Mouse (Mus musculus): ENCODE measurements around the gene Eif4a3. TPM values are rescaled to one million over a fixed set of nuclear protein-coding genes. Genes with fewer than 3 reads are reported as not detected.
"Not testable (repeated sequence)": the region's sequence is repeated elsewhere in the genome, so short reads cannot be mapped to it uniquely, and the experiment has no call there.

The Eif4a3 gene
- total and polyA plus RNA-seq, 3 experiments = 427 to 608 (median 521) TPM

DNA sequence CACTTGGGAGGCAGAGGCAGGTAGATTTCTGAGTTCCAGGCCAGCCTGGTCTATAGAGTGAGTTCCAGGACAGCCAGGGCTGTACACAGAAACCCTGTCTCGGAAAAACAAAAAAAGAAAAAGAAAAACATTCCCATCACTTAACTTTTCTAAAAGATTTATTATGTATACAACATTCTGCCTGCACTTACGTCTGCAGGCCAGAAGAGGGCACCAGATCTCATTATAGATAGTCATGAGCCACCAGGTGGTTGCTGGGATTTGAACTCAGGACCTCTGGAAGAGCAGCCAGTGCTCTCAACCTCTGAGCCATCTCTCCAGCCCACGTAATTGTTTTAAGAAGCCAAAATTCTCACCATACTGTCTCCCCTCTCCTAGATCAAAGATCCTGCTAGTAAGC lies 27.4 kb downstream of the Eif4a3 start:
- peak; percentile 11 to 40 (median 22); a peak in 3 of 6 replicates for TF ChIP-seq CTCF (IDR thresholded peaks at IDR 0.05 in 2 of 3, conservative IDR thresholded peaks at IDR 0.05 in 1 of 3; ENCODE audit: control insufficient read depth in 1 of 3, insufficient read depth in 1 of 3, low read depth in 2 of 3, low read length in 3 of 3, poor library complexity in 1 of 3, severe bottlenecking in 1 of 3)
- H3K4me3 ChIP-seq (ENCODE audit: control insufficient read depth in 1 of 2, insufficient read depth in 1 of 2, low read depth in 2 of 2, low read length in 2 of 2); DNase-seq (ENCODE audit: low read depth, low spot score); H3K79me2 ChIP-seq (ENCODE audit: control insufficient read depth, insufficient read depth, low read length, poor library complexity); H3K9ac ChIP-seq (ENCODE audit: control insufficient read depth, low read depth, low read length, poor library complexity, severe bottlenecking); H3K27ac ChIP-seq (ENCODE audit: control insufficient read depth, low read depth, low read length); H3K9me3 ChIP-seq (replicated peaks; ENCODE audit: insufficient read depth, low read length); H3K27me3 ChIP-seq (ENCODE audit: control insufficient read depth in 1 of 2, insufficient read depth in 2 of 2, low read length in 2 of 2); H3K36me3 ChIP-seq (ENCODE audit: control insufficient read depth in 1 of 2, insufficient read depth in 2 of 2, low read length in 2 of 2): not testable (repeated sequence)
- peaks cover 3 to 14% of the 10 kb centered on the region in 2 experiments for H3K4me1 ChIP-seq (ENCODE audit: control insufficient read depth in 1 of 2, insufficient read depth in 2 of 2, low read length in 2 of 2)

DNA sequence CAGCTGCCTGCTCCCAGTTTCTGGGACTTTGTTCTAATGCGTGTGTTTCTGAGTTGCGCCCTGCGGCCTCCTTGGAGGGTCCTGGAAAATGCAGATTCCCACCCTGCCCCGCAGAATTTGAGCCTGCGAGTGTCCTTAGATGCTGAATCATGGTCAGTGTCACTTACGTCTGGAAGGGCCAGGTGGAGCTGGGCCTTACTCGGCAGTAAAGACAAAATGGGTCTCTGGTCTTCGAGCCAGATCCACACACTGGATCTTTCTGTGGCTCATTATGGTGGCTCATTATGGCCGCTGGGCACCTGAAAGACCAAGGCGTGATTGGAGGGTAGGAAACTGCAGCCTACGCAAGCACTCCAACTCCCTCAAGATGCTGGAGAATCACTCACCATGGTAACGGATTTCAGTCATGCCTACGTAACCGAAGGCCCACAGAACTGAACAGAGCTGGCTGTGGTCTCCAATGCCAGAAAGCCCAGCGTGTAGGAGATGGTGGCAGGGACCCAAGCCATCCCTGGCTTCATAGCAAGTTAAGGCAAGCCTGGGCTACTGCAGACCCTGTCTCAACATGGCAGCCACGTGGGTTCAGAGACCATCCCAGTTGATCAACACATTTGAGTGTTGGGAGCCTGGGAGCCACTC lies 31.2 kb downstream of the Eif4a3 start:
- H3K4me3 ChIP-seq (ENCODE audit: control insufficient read depth in 1 of 2, insufficient read depth in 1 of 2, low read depth in 2 of 2, low read length in 2 of 2) = peak overlapping the region; percentile 62 to 87
- no peaks in the 10 kb centered on the region for H3K9me3 ChIP-seq (replicated peaks; ENCODE audit: insufficient read depth, low read length)
- H3K79me2 ChIP-seq (ENCODE audit: control insufficient read depth, insufficient read depth, low read length, poor library complexity) = peaks cover 6% of the 10 kb centered on the region
- DNase-seq (ENCODE audit: low read depth, low spot score) = peak; percentile 28
- peak overlapping the region; percentile 67 for H3K9ac ChIP-seq (ENCODE audit: control insufficient read depth, low read depth, low read length, poor library complexity, severe bottlenecking)
- H3K36me3 ChIP-seq (ENCODE audit: control insufficient read depth in 1 of 2, insufficient read depth in 2 of 2, low read length in 2 of 2) = peaks cover 0 to 6% of the 10 kb centered on the region in 2 experiments; a peak in 1 of 4 replicates
- H3K27me3 ChIP-seq (ENCODE audit: control insufficient read depth in 1 of 2, insufficient read depth in 2 of 2, low read length in 2 of 2) = no peaks in the 10 kb centered on the region
- peaks cover 3 to 20% of the 10 kb centered on the region in 2 experiments for H3K4me1 ChIP-seq (ENCODE audit: control insufficient read depth in 1 of 2, insufficient read depth in 2 of 2, low read length in 2 of 2)
- no peak overlapping the region for H3K27ac ChIP-seq (ENCODE audit: control insufficient read depth, low read depth, low read length)
- no peak for TF ChIP-seq TCF12 (IDR thresholded peaks at IDR 0.05; ENCODE audit: low read depth, low read length)
- TF ChIP-seq USF2 (IDR thresholded peaks at IDR 0.05; ENCODE audit: borderline replicate concordance in 1 of 2, insufficient read depth in 1 of 2, low read depth in 1 of 2, low read length in 2 of 2) = peak in 1 of 2 experiments; percentile 6; a peak in 1 of 4 replicates

DNA sequence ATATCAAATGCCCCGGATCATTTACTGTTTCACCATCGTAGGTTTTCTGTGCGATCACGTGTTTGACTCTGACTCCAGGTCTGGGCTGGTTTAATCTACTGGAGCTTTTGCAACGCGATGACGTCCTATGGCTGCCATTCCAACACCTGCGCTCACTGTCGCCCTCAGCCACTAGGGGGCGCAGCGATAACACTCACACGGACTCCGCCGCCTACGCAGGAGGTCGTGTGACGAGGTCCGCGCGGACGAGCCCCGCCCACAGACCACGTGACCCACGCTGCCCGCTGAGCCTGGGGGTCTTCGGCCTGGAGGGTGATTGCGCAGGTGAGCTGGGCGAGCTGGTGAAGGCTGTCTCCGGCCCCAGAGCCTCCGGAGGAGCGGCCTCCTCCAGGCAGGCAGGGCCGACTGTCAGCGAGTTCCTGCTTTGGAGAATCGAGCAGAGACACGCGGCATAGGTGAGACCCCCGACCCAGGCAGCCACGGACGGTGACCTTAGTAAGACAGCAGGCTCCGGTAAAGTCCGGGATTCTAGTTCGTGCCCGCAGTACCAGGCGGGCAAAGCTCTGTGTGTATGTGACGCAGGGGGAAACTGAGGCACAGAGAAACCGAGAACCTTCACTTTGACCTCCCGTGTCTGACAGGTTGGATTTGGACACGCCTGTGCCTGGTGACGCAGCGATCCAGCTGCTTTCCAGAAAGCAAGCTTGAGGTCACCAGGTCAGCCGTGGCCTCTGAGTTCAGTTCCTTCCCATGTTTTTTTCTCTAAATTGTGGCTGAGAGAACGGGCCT lies 31.9 kb downstream of the Eif4a3 start, which contains the start of gene Gaa:
Gaa (plus strand) TSS at position 120 of the 789 bp plus-strand sequence.
- Histone ChIP-seq H3K9me3 (replicated peaks; ENCODE audit: insufficient read depth, low read length) (no peaks in the 10 kb centered on the region), H3K27me3 (ENCODE audit: control insufficient read depth in 1 of 2, insufficient read depth in 2 of 2, low read length in 2 of 2) (no peaks in the 10 kb centered on the region), H3K4me3 (ENCODE audit: control insufficient read depth in 1 of 2, insufficient read depth in 1 of 2, low read depth in 2 of 2, low read length in 2 of 2) (peak within 1 kb of the TSS; percentile 62 to 87), H3K79me2 (ENCODE audit: control insufficient read depth, insufficient read depth, low read length, poor library complexity) (peaks cover 6% of the 10 kb centered on the region), H3K9ac (ENCODE audit: control insufficient read depth, low read depth, low read length, poor library complexity, severe bottlenecking) (peak within 1 kb of the TSS; percentile 67), H3K4me1 (ENCODE audit: control insufficient read depth in 1 of 2, insufficient read depth in 2 of 2, low read length in 2 of 2) (peaks cover 3 to 20% of the 10 kb centered on the region in 2 experiments), H3K36me3 (ENCODE audit: control insufficient read depth in 1 of 2, insufficient read depth in 2 of 2, low read length in 2 of 2) (peaks cover 0 to 6% of the 10 kb centered on the region in 2 experiments; a peak in 1 of 4 replicates), H3K27ac (ENCODE audit: control insufficient read depth, low read depth, low read length) (peak within 1 kb of the TSS; percentile 20)
- peak; percentile 99 for DNase-seq (ENCODE audit: low read depth, low spot score)
- TF ChIP-seq MXI1 (IDR thresholded peaks at IDR 0.05; ENCODE audit: low read depth, low read length) (peak; percentile 96), TCF12 (IDR thresholded peaks at IDR 0.05; ENCODE audit: low read depth, low read length) (peak; percentile 77), KAT2A (conservative IDR thresholded peaks at IDR 0.05; ENCODE audit: low read depth, low read length) (no peak), NELFE (IDR thresholded peaks at IDR 0.05; ENCODE audit: low read depth, low read length) (peak; percentile 50), EP300 (IDR thresholded peaks at IDR 0.05; ENCODE audit: low read depth in 1 of 2, low read length in 2 of 2) (peak; percentile 14 to 38; a peak in 3 of 4 replicates), TAL1 (IDR thresholded peaks at IDR 0.05; ENCODE audit: low read length) (no peak), CTCF (IDR thresholded peaks at IDR 0.05 in 2 of 3, conservative IDR thresholded peaks at IDR 0.05 in 1 of 3; ENCODE audit: control insufficient read depth in 1 of 3, insufficient read depth in 1 of 3, low read depth in 2 of 3, low read length in 3 of 3, poor library complexity in 1 of 3, severe bottlenecking in 1 of 3) (peak; percentile 93 to 99 (median 99)), MYB (IDR thresholded peaks at IDR 0.05; ENCODE audit: low read depth, low read length) (no peak), GABPA (IDR thresholded peaks at IDR 0.05; ENCODE audit: low read depth, low read length) (0 out of 2 replicates have a peak, but pooled peaks have one; percentile 42), USF1 (IDR thresholded peaks at IDR 0.05; ENCODE audit: low read depth, low read length) (peak; percentile 98), HCFC1 (IDR thresholded peaks at IDR 0.05; ENCODE audit: low read depth, low read length) (peak; percentile 79), ZKSCAN1 (IDR thresholded peaks at IDR 0.05; ENCODE audit: low read depth, low read length) (no peak), MAX (IDR thresholded peaks at IDR 0.05; ENCODE audit: low read length) (peak; percentile 98), MEF2A (IDR thresholded peaks at IDR 0.05; ENCODE audit: extremely low read depth, insufficient replicate concordance, low read depth, low read length, poor library complexity, severe bottlenecking) (no peak), USF2 (IDR thresholded peaks at IDR 0.05; ENCODE audit: borderline replicate concordance in 1 of 2, insufficient read depth in 1 of 2, low read depth in 1 of 2, low read length in 2 of 2) (peak; percentile 86 to 93), CHD2 (IDR thresholded peaks at IDR 0.05; ENCODE audit: low read length) (no peak), MAZ (IDR thresholded peaks at IDR 0.05; ENCODE audit: low read depth, low read length) (0 out of 2 replicates have a peak, but pooled peaks have one; percentile 7), ZMIZ1 (IDR thresholded peaks at IDR 0.05; ENCODE audit: low read depth, low read length) (peak; percentile 30; the same call in 1 of the 2 replicates), E2F4 (IDR thresholded peaks at IDR 0.05; ENCODE audit: borderline replicate concordance, low read depth, low read length) (no peak), NRF1 (IDR thresholded peaks at IDR 0.05; ENCODE audit: insufficient read depth, low read depth, low read length, poor library complexity, severe bottlenecking) (peak; percentile 53; the same call in 1 of the 2 replicates)
